Mouse (Mus musculus): Measurements from ENCODE around the gene Vmn2r118.

Gene Vmn2r118

GRCm38 (mm10) chr17:55625092-55625491, at the start of gene Vmn2r118:
Vmn2r118 (minus strand) TSS chr17:55625192.
- no peak for DNase-seq (ENCODE audit: low read depth, low spot score)

DNA sequence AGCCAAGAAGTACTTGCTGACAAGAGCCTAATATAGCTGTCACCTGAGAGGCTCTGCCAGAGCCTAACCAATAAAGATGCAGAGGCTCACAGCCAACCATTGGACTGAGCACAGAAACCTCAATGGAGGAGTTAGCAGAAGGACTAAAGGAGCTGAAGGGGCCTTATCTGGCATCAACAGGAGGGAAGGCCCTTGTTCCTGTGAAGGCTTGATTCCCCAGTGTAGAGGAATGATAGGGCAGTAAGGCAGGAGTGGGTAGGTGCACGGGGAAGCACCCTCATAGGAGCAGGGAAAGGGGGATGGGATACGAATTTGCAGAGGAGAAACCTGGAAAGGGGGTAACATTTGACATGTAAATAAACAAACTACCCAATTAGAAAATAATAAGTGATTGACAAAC, 36.1 kb upstream of the Vmn2r118 start:
- DNase-seq (ENCODE audit: low read depth, low spot score), result no peak

DNA sequence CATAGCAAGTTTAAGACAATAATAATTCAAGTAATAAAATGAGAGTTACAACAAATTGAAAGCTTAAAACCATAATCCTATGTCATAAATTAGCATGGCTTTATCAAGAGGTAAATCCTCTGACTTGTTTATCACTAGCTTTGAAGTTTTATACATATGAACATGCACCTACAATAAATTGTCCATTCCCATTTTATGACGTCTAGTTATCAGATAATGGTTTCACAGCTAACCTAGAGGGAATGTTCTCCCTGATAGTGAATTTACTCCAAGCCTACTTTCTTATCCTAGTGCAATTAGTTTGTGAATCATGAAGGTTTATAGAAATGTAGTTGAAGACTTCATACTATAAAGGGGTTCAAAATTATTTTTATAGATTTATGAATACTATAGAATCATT, 34.2 kb downstream of the Vmn2r118 start:
- no peak for DNase-seq (ENCODE audit: low read depth, low spot score)

GRCm38 (mm10) chr17:55561774-55562173, 63.2 kb downstream of the Vmn2r118 start:
- no peak for DNase-seq (ENCODE audit: low read depth, low spot score)

- no peak for DNase-seq (ENCODE audit: low read depth, low spot score)
These were observed 76.5 kb downstream of the Vmn2r118 start for GRCm38 (mm10) chr17:55548476-55548875.
